Mouse (Mus musculus) liver, embryonic 12.5 days (tissue): ENCODE measurements around the gene Nudt10. TPM values are rescaled to one million over a fixed set of nuclear protein-coding genes. Genes with fewer than 3 reads are reported as not detected.
"Not testable (repeated sequence)": the region's sequence is repeated elsewhere in the genome, so short reads cannot be mapped to it uniquely, and the experiment has no call there.

Experiments
- ATAC-seq: fragments of 200-750 bp; cut with Nextera tagmentation; 2 replicates; pipeline ENCODE4 v1.8.0; 2017; ENCODE audit warnings: moderate number of reproducible peaks, mild to moderate bottlenecking, moderate library complexity
- H3K27ac ChIP-seq: fragments of 300-500 bp; sonication (generic); 2 replicates; pipeline ENCODE4 v1.5.1; 2016; ENCODE audit warnings: mild to moderate bottlenecking
- H3K27me3 ChIP-seq: fragments of 300-500 bp; sonication (generic); replicated peaks from 2 replicates; pipeline ENCODE4 v1.6.1; 2016; ENCODE audit warnings: mild to moderate bottlenecking, moderate library complexity
- H3K36me3 ChIP-seq: fragments of 300-500 bp; sonication (generic); 2 replicates; pipeline ENCODE4 v1.6.1; 2016; ENCODE audit warnings: mild to moderate bottlenecking, moderate library complexity
- H3K4me1 ChIP-seq: fragments of 300-500 bp; sonication (generic); 2 replicates; pipeline ENCODE4 v1.6.1; 2016
- H3K4me2 ChIP-seq: fragments of 300-500 bp; sonication (generic); 2 replicates; pipeline ENCODE4 v1.6.1; 2016; ENCODE audit warnings: mild to moderate bottlenecking, moderate library complexity
- H3K4me3 ChIP-seq: fragments of 300-500 bp; sonication (generic); 2 replicates; pipeline ENCODE4 v1.5.1; 2016; ENCODE audit warnings: mild to moderate bottlenecking, moderate library complexity
- H3K9ac ChIP-seq: fragments of 300-500 bp; sonication (generic); 2 replicates; pipeline ENCODE4 v1.6.1; 2016; ENCODE audit warnings: mild to moderate bottlenecking, moderate library complexity
- H3K9me3 ChIP-seq: fragments of 300-500 bp; sonication (generic); replicated peaks from 2 replicates; pipeline ENCODE4 v1.6.1; 2016; ENCODE audit warnings: mild to moderate bottlenecking, moderate library complexity
- WGBS: fragments of 180-500 bp; shearing (Covaris S2); methylation state at CpG from one replicate; pipeline ENCODE4 v1.1.7; 2016; ENCODE audit not compliant: insufficient replicate concordance; 5-methylcytosine and 5-hydroxymethylcytosine counted together
- polyA plus RNA-seq: library from polyadenylated mRNA; unstranded; fragments of >200 nt; fragmentation: Nextera tagmentation; extraction: Ambion mirVana; gene quantifications from 2 replicates; pipeline ENCODE4 v1.2.1, GENCODE M21; 2016

Gene Nudt10
- polyA plus RNA-seq = 0.68 and 0.75 TPM in 2 replicates

GRCm38 (mm10) chrX:6172823-6173640 lies at the start of gene Nudt10:
Gene Nudt10, minus strand, starts transcription at chrX:6173015.
- 2% methylated on average over 14 of the region's 116 CpGs for WGBS
- H3K36me3 ChIP-seq, H3K27ac ChIP-seq, H3K9me3 ChIP-seq, H3K27me3 ChIP-seq, H3K4me1 ChIP-seq, H3K9ac ChIP-seq, H3K4me3 ChIP-seq: not testable (repeated sequence)
- H3K4me2 ChIP-seq = 0 out of 2 replicates have a peak within 1 kb of the TSS, but pooled peaks have one; percentile 25
- ATAC-seq = peak; percentile 47

GRCm38 (mm10) chrX:6172136-6172822 lies 536 bp downstream of the Nudt10 start:
- H3K27ac ChIP-seq, H3K36me3 ChIP-seq, H3K9ac ChIP-seq, H3K9me3 ChIP-seq, H3K4me1 ChIP-seq, ATAC-seq, H3K27me3 ChIP-seq, H3K4me3 ChIP-seq: not testable (repeated sequence)
- 4% methylated on average over 4 of the region's 64 CpGs for WGBS
- H3K4me2 ChIP-seq = 0 out of 2 replicates have a peak overlapping the region, but pooled peaks have one; percentile 25

- Histone ChIP-seq H3K27me3 (peaks cover 10% of the 10 kb centered on the region; the same call in 1 of the 2 replicates), H3K4me2 (no peak overlapping the region), H3K4me1 (no peaks in the 10 kb centered on the region), H3K9me3 (no peaks in the 10 kb centered on the region), H3K27ac (no peak overlapping the region), H3K4me3 (no peak overlapping the region), H3K9ac (no peak overlapping the region), H3K36me3 (no peaks in the 10 kb centered on the region)
- no peak for ATAC-seq
- 11% methylated on average over 12 of the region's 12 CpGs for WGBS
Measured at GRCm38 (mm10) chrX:6171718-6172117, 1.1 kb downstream of the Nudt10 start.

Other genes with a start within 250 kb of the Nudt10 start
- gene Nudt11, start 125.6 kb downstream of the Nudt10 start, polyA plus RNA-seq = 0.66 TPM in 2 replicates
- gene AU022751, start 89.6 kb downstream of the Nudt10 start, polyA plus RNA-seq = not detected in 2 replicates
- not detected in 2 replicates for gene Bmp15, start 147.7 kb upstream of the Nudt10 start, polyA plus RNA-seq
- 0.94 and 1.2 TPM in 2 replicates for gene Shroom4, start 226.8 kb upstream of the Nudt10 start, polyA plus RNA-seq